Mouse (Mus musculus): ENCODE measurements at regions not wholly inside any gene's neighbourhood (a gene's known extent, or its start where the extent isn't known, plus 50 kb on each side); places are given as distances from the start of the nearest gene placed in this dataset.
A peak's percentile ranks its signal among the peaks of the same experiment; 100 is the strongest.

DNA sequence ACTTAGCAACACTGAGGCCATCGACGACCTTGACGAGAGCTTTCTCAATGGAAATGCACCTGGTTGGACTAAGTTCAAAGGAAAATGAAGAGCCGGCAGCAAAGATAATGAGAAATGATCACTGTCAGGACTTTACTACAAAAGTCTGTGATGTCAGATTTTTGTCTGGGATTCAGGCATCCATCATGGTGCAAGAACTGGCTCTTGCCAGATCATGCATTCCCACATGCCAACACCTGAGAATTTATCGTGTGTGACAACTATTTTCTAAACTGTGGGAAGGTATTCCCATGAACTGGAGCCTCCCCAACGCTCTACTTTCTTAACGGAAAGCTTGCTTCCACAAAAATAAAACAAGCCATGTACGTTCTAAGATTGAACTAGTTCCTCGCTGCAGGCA, 58.1 kb downstream of the Irx6 start:
- 90% methylated on average over 9 of the region's 9 CpGs for WGBS
- H3K9ac ChIP-seq = no peak overlapping the region

DNA sequence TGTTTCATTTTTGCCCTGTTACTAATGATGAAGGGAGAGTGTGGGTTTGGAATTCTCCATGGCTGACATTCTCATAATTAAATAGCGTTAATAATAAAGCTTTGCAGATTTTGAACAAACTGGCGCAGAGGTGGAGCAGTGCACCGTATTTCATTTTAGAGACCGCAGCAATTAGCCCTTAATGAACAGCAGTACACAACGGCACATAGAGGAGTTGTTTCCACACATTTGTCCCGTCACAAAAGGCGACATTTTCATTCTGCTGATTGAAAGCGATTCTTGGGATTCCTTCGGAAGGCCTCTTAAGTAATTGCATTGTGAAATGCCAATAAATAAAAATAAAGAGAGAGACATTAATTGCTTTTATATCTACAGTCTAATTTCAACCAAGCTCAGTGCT, 61.6 kb downstream of the Irx6 start:
- 70% methylated on average over 9 of the region's 9 CpGs for WGBS
- no peaks in the 10 kb centered on the region for H3K36me3 ChIP-seq
- no peak for ATAC-seq (ENCODE audit: low FRiP score)
- no peaks in the 10 kb centered on the region for H3K9me3 ChIP-seq (replicated peaks)
- H3K27ac ChIP-seq = no peak overlapping the region
- H3K9ac ChIP-seq = no peak overlapping the region
- H3K27me3 ChIP-seq = no peaks in the 10 kb centered on the region
- peaks cover 6% of the 10 kb centered on the region; the same call in 1 of the 2 replicates for H3K4me1 ChIP-seq
- no peak overlapping the region for H3K4me2 ChIP-seq (replicated peaks)
- H3K4me3 ChIP-seq = no peak overlapping the region

More for the DNA sequence above, 58.1 kb downstream of the Irx6 start:
- Histone ChIP-seq H3K27me3 (no peaks in the 10 kb centered on the region), H3K9me3 (replicated peaks) (no peaks in the 10 kb centered on the region), H3K4me3 (no peak overlapping the region), H3K4me1 (0 out of 2 replicates have a peak, but pooled peaks cover 2% of the 10 kb centered on the region), H3K36me3 (no peaks in the 10 kb centered on the region), H3K27ac (no peak overlapping the region), H3K4me2 (replicated peaks) (no peak overlapping the region)
- no peak for ATAC-seq (ENCODE audit: low FRiP score)

DNA sequence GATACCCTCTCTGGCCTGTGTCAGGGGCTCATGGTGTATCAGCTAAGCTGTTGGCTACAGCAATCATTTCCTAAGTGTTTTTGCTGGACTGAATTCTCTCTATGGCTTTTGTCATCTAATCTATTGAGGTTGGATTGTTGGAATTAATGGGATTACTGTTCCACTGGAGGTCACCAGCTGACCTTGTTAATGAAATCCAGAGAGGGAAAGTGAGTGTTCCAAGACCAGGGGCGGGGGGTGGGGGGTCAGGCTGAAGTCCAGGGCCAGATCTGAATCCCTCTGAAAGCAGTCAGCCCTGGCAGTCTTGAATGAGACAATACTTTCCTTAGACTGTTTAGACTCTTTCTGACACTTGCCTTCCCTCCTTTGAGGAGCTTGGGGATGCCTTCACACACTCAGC, 64.0 kb downstream of the Irx6 start:
- no peak overlapping the region for H3K4me2 ChIP-seq (replicated peaks)
- H3K27ac ChIP-seq = no peak overlapping the region
- H3K4me1 ChIP-seq = peaks cover 17% of the 10 kb centered on the region
- H3K27me3 ChIP-seq = no peaks in the 10 kb centered on the region; the same call in none of the 2 replicates
- 38% methylated on average over 1 of the region's 1 CpGs for WGBS
- no peak for ATAC-seq (ENCODE audit: low FRiP score)
- H3K9me3 ChIP-seq (replicated peaks) = no peaks in the 10 kb centered on the region
- H3K9ac ChIP-seq = no peak overlapping the region
- H3K36me3 ChIP-seq = no peaks in the 10 kb centered on the region
- H3K4me3 ChIP-seq = no peak overlapping the region

DNA sequence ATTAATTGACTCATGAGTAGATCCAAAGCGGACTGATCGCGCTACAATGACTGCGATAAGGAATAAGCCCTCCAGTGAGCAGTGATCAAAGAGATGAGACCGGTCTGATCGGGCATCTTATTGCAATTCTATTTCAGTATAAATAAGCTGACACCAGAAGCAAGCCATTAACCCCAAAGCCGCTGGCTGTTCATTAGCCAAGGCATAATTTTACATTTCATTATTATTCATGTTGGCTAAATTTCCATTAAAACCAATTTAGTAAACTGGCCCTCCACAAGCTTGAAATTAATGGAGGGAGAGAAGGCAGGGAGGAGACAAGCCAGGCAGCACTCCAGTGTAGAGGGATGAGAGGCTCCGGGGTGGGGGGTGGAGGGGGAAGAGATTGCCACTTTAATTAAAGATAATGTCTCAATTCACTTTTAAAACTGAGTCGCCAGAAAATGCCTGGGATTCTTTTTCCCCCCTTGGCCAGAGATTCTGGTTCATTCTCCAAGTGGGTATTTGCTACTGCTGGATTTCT, 66.3 kb downstream of the Irx6 start:
- no peaks in the 10 kb centered on the region for H3K9me3 ChIP-seq (replicated peaks)
- 62% methylated on average over 9 of the region's 9 CpGs for WGBS
- no peak overlapping the region for H3K9ac ChIP-seq
- ATAC-seq (ENCODE audit: low FRiP score) = peak; percentile 70
- H3K4me1 ChIP-seq = peaks cover 23% of the 10 kb centered on the region
- no peak overlapping the region for H3K4me2 ChIP-seq (replicated peaks)
- H3K27me3 ChIP-seq = no peaks in the 10 kb centered on the region; the same call in none of the 2 replicates
- H3K4me3 ChIP-seq = no peak overlapping the region
- no peaks in the 10 kb centered on the region for H3K36me3 ChIP-seq
- H3K27ac ChIP-seq = no peak overlapping the region

DNA sequence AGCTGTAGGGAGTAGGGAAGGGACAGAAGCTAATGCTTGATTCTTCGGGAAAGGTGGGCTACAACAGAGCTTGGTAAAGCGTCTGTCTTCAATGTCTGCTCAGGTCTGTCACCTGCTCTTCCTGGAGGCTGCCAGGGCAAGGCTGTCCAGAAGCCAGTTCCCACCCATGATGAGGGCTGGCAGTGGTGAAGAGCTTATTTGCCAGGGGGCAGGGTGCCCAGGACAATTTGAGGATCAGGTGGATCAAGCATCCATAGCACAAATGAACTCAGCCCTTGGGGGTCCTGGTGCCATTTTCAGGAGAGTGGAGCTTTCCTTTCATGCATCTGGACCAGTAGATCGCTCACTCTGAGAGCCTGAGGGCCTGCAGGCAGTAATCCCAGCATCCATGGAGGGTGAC, 67.7 kb downstream of the Irx6 start:
- Histone ChIP-seq H3K27ac (no peak overlapping the region), H3K36me3 (no peaks in the 10 kb centered on the region), H3K27me3 (no peaks in the 10 kb centered on the region; the same call in none of the 2 replicates), H3K9me3 (replicated peaks) (no peaks in the 10 kb centered on the region), H3K4me3 (no peak overlapping the region), H3K9ac (no peak overlapping the region), H3K4me1 (peaks cover 21% of the 10 kb centered on the region), H3K4me2 (replicated peaks) (no peak overlapping the region)
- no peak for ATAC-seq (ENCODE audit: low FRiP score)
- 84% methylated on average over 3 of the region's 3 CpGs for WGBS

DNA sequence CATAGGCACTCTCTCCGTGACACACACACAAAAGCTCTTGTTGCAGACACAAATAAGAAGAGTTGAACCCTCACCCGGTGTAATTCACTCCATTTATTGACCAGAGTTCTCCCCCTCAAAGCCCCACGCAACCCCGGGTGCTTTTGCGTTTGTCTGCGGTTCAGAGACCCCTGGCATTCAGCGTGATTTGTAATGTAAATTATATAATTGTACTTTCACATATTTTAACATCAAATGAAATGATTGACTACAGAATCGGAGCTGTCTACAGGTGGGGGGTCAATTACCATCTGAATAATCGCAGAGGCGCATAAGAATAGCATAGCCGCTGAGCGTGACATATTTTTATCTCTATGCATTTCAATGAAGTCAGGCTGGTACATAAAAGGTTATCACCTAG, 69.0 kb downstream of the Irx6 start:
- Histone ChIP-seq H3K9ac (no peak overlapping the region), H3K36me3 (no peaks in the 10 kb centered on the region), H3K27ac (0 out of 2 replicates have a peak overlapping the region, but pooled peaks have one; percentile 0), H3K9me3 (replicated peaks) (no peaks in the 10 kb centered on the region), H3K4me1 (peaks cover 32% of the 10 kb centered on the region), H3K27me3 (peaks cover 4% of the 10 kb centered on the region), H3K4me3 (no peak overlapping the region), H3K4me2 (replicated peaks) (0 out of 2 replicates have a peak overlapping the region, but pooled peaks have one; percentile 8)
- peak; percentile 56; the same call in 1 of the 2 replicates for ATAC-seq (ENCODE audit: low FRiP score)
- WGBS = 22% methylated on average over 12 of the region's 12 CpGs

DNA sequence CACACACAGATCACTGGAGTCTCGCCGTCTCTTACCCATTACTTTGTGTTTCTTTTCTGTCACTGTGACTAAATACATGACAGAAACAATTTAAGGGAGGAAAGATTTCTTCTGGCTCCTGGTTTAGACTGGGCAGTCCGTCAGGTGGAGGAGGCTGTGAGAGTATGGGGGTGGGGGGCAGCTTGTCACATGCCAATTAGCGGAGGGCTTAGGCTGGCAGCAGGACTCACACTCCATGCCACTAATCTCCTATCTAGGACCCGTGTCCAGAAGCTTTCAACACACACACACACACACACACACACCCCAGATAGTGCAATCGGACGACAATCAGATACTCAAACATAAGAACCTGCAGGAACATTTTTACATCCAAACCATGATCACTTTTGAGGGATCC, 73.0 kb downstream of the Irx6 start:
- no peak for ATAC-seq (ENCODE audit: low FRiP score)
- WGBS = 64% methylated on average over 7 of the region's 7 CpGs
- Histone ChIP-seq H3K27ac (no peak overlapping the region), H3K4me2 (replicated peaks) (no peak overlapping the region), H3K9ac (no peak overlapping the region), H3K9me3 (replicated peaks) (no peaks in the 10 kb centered on the region), H3K36me3 (no peaks in the 10 kb centered on the region), H3K27me3 (peaks cover 4% of the 10 kb centered on the region; the same call in 1 of the 2 replicates), H3K4me3 (no peak overlapping the region), H3K4me1 (peaks cover 28% of the 10 kb centered on the region)

DNA sequence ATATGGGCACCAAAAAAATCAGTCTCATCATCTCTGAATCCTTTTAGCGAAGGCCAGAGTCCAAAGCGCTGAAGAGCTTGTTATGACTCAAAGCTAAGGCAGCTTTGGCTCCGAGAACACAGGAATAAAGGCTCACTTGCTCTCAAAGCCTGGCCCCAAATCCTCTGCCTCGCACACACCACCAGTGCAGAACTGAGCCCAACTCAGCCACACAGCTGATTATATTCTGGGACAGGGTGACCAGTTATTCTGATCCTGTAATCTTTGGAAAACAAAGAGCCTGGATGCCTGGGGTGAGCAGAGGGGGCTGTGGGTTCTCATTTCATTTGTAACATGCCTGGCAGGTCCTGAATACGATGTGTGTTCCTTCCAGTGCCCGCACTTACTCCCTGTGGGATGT, 73.9 kb downstream of the Irx6 start:
- Histone ChIP-seq H3K36me3 (no peaks in the 10 kb centered on the region), H3K27me3 (peaks cover 4% of the 10 kb centered on the region; the same call in 1 of the 2 replicates), H3K4me1 (peaks cover 19% of the 10 kb centered on the region), H3K9ac (no peak overlapping the region), H3K9me3 (replicated peaks) (no peaks in the 10 kb centered on the region), H3K4me2 (replicated peaks) (no peak overlapping the region), H3K27ac (no peak overlapping the region), H3K4me3 (no peak overlapping the region)
- 54% methylated on average over 6 of the region's 6 CpGs for WGBS
- ATAC-seq (ENCODE audit: low FRiP score) = no peak

DNA sequence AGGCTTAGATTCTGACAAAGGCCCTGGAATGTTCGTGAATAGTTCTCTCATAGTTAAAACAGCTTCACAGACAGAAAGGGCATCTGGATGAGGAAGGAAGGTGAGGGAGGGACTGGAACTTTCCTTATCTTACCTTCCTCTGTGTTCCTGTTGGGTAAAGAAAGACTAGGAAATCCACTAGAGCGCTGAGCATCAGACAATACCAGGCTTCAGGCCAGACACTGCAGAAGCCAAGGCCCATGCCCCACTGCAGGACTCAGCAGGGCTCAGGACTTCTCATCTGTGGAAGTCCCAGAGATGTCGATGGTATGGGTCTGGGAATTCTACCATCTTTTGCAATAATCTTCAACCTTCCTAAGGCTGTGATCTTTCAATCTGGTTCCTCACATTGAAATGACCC, 67.2 kb upstream of the Mmp2 start:
- Histone ChIP-seq H3K9ac (no peak overlapping the region), H3K9me3 (replicated peaks) (peaks cover 3% of the 10 kb centered on the region; the same call in 1 of the 2 replicates), H3K4me3 (no peak overlapping the region), H3K27ac (no peak overlapping the region), H3K36me3 (no peaks in the 10 kb centered on the region), H3K4me2 (replicated peaks) (no peak overlapping the region), H3K4me1 (peaks cover 8% of the 10 kb centered on the region; the same call in 1 of the 2 replicates), H3K27me3 (0 out of 2 replicates have a peak, but pooled peaks cover 2% of the 10 kb centered on the region)
- WGBS = 92% methylated on average over 3 of the region's 3 CpGs
- ATAC-seq (ENCODE audit: low FRiP score) = no peak

DNA sequence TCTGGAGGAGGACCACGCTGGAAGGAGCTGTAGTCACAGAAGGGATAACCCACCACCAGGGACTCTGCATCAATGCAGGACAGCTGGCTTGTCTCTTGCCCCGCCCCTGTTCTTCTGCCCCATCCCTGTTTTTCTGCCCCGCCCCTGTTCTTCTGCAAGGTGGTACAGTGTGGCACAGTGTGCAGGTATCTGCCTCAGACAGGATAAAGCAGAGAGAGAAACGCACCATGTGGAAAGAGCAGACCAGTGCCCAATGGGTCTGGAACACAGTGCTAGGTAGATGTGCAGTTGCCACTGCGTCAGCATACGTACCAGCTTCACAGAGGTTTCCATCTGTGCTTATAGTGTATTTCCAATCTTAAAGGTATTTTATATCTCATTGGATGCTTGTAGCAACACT, 66.2 kb upstream of the Mmp2 start:
- no peak for ATAC-seq (ENCODE audit: low FRiP score)
- H3K9ac ChIP-seq = no peak overlapping the region

DNA sequence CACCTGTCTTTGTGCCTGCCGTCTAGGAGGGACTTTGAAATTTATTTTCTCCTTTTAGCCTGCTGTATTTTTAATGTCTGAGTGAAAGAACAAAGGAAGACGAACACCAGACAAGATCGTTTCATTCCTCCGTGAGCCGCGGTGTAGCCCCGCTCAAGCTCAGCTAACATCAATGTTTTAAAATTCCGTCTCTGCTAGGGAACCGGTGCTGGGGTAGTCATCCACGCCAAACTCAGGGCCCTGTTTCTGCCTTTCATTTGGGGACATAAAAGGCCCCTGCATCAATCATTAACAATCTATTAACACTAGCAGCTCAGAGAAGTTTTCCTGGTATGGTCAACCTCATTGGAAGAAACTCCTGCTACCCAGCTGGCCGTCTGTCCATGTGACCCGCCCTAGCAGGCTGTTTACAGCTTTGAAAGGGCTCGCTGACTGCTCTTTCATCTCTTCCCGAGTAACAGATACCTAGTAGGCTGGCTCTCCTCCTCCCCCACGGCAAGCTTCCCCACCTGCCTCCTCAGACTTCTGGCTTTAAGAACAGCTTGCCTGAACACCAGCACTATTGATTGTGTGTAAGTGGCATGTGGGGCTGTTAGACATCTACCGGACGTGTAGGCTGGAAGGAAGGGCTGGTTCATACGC, 65.0 kb upstream of the Mmp2 start:
- Histone ChIP-seq H3K36me3 (no peaks in the 10 kb centered on the region), H3K4me2 (replicated peaks) (peak overlapping the region; percentile 20), H3K9ac (no peak overlapping the region), H3K27me3 (0 out of 2 replicates have a peak, but pooled peaks cover 2% of the 10 kb centered on the region), H3K4me3 (no peak overlapping the region), H3K27ac (no peak overlapping the region), H3K4me1 (peaks cover 8% of the 10 kb centered on the region; the same call in 1 of the 2 replicates), H3K9me3 (replicated peaks) (no peaks in the 10 kb centered on the region; the same call in 1 of the 2 replicates)
- ATAC-seq (ENCODE audit: low FRiP score) = no peak
- WGBS = 11% methylated on average over 18 of the region's 18 CpGs

More for the DNA sequence above, 66.2 kb upstream of the Mmp2 start:
- no peak overlapping the region for H3K4me3 ChIP-seq
- 0 out of 2 replicates have a peak, but pooled peaks cover 2% of the 10 kb centered on the region for H3K27me3 ChIP-seq
- no peaks in the 10 kb centered on the region for H3K36me3 ChIP-seq
- WGBS = 91% methylated on average over 6 of the region's 6 CpGs
- peaks cover 8% of the 10 kb centered on the region; the same call in 1 of the 2 replicates for H3K4me1 ChIP-seq
- no peaks in the 10 kb centered on the region; the same call in 1 of the 2 replicates for H3K9me3 ChIP-seq (replicated peaks)
- no peak overlapping the region for H3K4me2 ChIP-seq (replicated peaks)
- no peak overlapping the region for H3K27ac ChIP-seq

DNA sequence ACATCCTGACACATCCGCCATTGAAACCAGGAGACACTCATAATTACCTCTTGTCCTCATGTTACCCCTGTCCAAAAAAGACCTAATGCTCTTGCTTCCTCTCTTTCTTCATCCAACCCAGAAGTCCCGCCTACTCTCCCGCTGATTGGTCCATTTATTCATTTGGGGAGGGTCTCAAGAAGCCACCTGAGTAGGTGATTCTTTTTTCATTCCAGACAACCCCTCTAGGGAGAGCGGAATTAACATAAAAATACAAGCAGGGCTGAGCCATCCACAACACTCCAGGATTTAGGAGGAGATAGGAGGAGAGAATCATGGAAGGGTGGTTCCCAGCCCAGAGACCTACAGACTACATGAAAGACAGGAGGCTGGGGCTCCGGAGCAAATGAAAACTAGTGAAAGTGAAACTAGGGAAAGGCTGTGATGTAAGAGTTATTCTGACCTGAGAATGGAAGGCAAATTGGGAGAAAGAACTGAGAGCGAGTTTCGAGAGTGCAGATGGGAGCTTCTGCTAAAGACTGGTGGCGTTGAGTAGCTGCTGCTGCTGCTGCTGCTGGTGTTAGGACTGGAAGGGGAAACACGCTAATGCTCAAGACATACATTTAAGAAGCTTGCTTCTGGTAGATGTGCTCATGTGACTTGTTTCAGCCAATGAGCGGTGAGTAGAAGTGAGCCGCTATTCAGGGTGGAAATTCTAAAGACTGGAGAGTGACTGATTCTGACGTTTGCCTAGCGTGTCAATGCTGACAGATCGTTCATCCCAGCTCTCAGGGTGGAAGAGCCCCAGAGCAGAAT, 55.0 kb upstream of the Mmp2 start:
- H3K9me3 ChIP-seq (replicated peaks) = no peaks in the 10 kb centered on the region
- peaks cover 5% of the 10 kb centered on the region for H3K4me1 ChIP-seq
- no peak overlapping the region for H3K9ac ChIP-seq
- H3K4me3 ChIP-seq = no peak overlapping the region
- no peak overlapping the region for H3K27ac ChIP-seq
- H3K36me3 ChIP-seq = no peaks in the 10 kb centered on the region
- ATAC-seq (ENCODE audit: low FRiP score) = no peak
- no peak overlapping the region for H3K4me2 ChIP-seq (replicated peaks)
- 59% methylated on average over 14 of the region's 14 CpGs for WGBS
- H3K27me3 ChIP-seq = no peaks in the 10 kb centered on the region; the same call in 1 of the 2 replicates

All from hindbrain, embryonic 12.5 days (tissue).